Mouse (Mus musculus) erythroblast, embryonic 14.5 days (primary cell): Measurements from ENCODE around the gene Oxct2b. TPM values are rescaled to one million over a fixed set of nuclear protein-coding genes. Genes with fewer than 3 reads are reported as not detected.

Source experiments
- H3K27me3 ChIP-seq: 2 replicates; pipeline ENCODE4 v1.6.1; 2012; ENCODE audit warnings: inconsistent platforms; ENCODE audit not compliant: control insufficient read depth
- H3K36me3 ChIP-seq: 2 replicates; pipeline ENCODE4 v1.6.1; 2012; ENCODE audit warnings: mild to moderate bottlenecking, inconsistent platforms; ENCODE audit not compliant: control insufficient read depth
- H3K4me1 ChIP-seq: 2 replicates; pipeline ENCODE4 v1.6.1; 2012; ENCODE audit warnings: inconsistent platforms; ENCODE audit not compliant: control insufficient read depth
- H3K4me3 ChIP-seq: replicated peaks from 2 replicates; pipeline ENCODE3; 2012; ENCODE audit warnings: moderate library complexity, mild to moderate bottlenecking, inconsistent platforms
- H3K9me3 ChIP-seq: 2 replicates; pipeline ENCODE4 v1.6.1; 2012; ENCODE audit warnings: low read length, inconsistent platforms, mixed read lengths; ENCODE audit not compliant: control insufficient read depth
- GATA1 ChIP-seq: IDR thresholded peaks from 2 replicates; pipeline ENCODE4 v1.6.1; 2012; ENCODE audit warnings: low read length, inconsistent platforms, mixed read lengths
- TAL1 ChIP-seq: IDR thresholded peaks from 3 replicates; pipeline ENCODE4 v1.6.1; 2012; ENCODE audit warnings: low read length, inconsistent platforms, mixed read lengths
- polyA plus RNA-seq: library from polyadenylated mRNA; stranded (reverse); fragments of >175 nt; gene quantifications from 2 replicates; pipeline ENCODE4 v1.2.3, GENCODE M21; 2012

Gene Oxct2b
- polyA plus RNA-seq, result not detected in 2 replicates

DNA sequence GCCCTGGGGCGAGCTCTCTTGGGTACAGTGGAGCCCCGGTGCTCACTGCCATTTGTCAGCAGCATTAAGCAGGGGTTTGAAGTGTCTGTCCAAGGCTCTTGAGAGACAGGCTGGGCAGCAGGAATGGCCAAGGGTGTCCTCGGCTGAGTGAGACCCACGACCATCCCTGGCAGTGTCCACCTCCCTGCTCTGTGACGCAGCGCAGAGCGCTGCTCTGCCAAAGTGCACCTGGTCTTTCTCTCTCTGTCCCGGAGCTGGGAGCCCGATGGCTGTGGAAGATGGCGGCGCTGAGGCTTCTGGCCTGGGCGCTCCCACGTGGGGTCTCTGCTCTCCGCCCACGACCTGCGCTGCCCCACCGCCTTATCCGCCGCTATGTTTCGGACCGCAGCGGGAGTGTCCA lies at the start of gene Oxct2b:
Oxct2b (plus strand) TSS at position 256 of the 400 bp plus-strand sequence.
- Histone ChIP-seq H3K9me3 (no peaks in the 10 kb centered on the region; the same call in 1 of the 2 replicates), H3K27me3 (peaks cover 21% of the 10 kb centered on the region), H3K4me3 (no peak within 1 kb of the TSS), H3K4me1 (no peaks in the 10 kb centered on the region), H3K36me3 (no peaks in the 10 kb centered on the region)
- TF ChIP-seq GATA1 (no peak), TAL1 (no peak)

DNA sequence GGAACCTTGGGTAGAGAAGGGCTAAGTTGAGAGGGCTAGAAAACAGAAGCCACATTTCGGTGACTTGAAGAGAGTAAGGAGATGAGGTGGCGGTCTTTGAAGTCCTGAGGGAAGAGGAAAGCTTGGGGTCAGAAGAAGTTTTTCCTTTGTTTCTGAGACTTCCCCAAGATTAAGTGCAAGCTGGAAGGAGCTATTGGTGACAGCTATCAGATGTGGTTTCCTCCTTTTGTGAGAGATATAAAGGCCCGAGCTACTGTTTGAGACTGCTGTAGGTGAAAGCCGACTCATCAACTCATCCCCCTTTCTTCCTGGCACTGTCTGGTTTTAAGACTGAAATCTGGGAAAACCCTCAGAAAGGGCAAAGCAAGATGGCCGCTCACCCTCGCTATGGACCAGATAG lies 47.4 kb upstream of the Oxct2b start:
- no peaks in the 10 kb centered on the region for H3K9me3 ChIP-seq
- H3K36me3 ChIP-seq, result no peaks in the 10 kb centered on the region
- peaks cover 23% of the 10 kb centered on the region for H3K27me3 ChIP-seq
- peaks cover 4% of the 10 kb centered on the region for H3K4me1 ChIP-seq
- TF ChIP-seq GATA1 (no peak), TAL1 (no peak)
- no peak overlapping the region for H3K4me3 ChIP-seq

DNA sequence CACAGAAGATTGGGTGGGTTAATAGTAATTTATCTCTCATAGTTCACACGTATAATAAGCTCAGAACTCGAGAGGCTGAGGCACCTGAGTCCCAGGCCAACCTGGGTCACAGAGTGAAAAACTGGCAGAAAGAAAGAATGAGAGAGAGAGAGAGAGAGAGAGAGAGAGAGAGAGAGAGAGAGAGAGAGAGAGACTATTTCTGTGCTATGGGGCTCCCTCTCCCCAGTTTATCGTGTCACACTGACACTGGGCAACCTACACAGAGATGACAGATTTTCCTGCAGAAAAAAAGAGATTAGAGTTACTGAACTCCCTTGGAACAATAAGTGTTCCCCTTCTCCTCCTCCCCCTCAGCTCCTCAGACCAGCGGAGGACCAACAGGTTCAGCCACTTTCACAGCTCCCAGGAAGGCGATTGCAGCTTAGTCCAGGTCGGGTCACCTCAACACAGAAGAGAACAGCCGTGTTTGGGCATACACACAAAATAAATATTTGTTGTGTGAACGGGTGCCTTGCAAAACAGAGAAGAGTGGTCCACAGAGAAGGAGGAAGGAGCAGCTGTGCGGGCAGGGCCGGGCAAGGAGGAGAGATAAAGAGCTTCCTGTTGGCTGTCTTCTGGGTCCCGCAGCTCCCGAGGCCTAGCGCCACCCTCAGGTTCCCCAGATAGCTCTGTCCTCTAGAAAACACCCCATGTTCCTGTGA lies 44.6 kb upstream of the Oxct2b start:
- Histone ChIP-seq H3K27me3 (peaks cover 27% of the 10 kb centered on the region), H3K36me3 (no peaks in the 10 kb centered on the region), H3K4me1 (peaks cover 4% of the 10 kb centered on the region), H3K9me3 (no peaks in the 10 kb centered on the region), H3K4me3 (no peak overlapping the region)
- TF ChIP-seq TAL1 (no peak), GATA1 (no peak)

DNA sequence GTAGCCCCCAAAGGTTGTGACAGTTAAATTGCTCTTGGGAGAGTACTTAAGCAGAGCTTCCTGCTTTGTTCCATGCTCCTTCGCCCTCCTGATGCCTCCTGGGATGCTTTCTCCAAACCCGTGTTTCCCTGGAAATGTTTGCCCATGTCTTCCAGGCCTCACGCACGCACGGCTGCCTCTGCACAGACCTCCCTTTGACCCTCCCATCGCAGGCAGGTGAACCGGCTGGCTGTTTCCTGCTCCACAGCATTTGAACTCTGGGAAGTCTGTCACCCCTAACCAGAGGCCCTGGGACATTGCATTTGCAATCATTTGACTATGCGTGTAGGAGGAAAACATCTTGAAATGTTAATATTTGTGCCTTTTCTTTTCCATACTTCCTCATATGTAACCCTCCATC lies 39.1 kb upstream of the Oxct2b start:
- Histone ChIP-seq H3K36me3 (no peaks in the 10 kb centered on the region), H3K4me3 (no peak overlapping the region), H3K27me3 (peaks cover 10% of the 10 kb centered on the region), H3K9me3 (no peaks in the 10 kb centered on the region), H3K4me1 (peaks cover 13% of the 10 kb centered on the region)
- no peak for TF ChIP-seq GATA1
- no peak for TF ChIP-seq TAL1

DNA sequence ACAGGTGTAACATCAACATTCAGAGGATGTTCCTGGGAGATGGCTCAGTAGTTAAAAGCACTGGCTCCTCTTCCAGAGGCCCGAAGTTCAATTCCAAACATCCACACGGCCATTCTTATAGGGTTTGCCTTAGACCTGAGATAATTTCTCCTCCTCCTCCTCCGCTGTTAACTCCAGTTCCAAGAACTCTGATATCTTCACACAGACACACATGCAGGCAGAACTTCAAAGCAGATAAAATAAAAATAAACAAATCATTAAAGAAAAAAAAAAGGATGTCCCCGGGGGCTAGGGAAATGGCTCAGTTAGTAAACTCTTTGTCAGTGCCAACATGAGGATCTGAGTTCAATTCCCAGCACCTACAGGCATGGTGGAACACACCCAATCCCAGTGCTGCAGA lies 37.8 kb upstream of the Oxct2b start:
- Histone ChIP-seq H3K27me3 (peaks cover 10% of the 10 kb centered on the region), H3K36me3 (no peaks in the 10 kb centered on the region), H3K9me3 (no peaks in the 10 kb centered on the region), H3K4me3 (no peak overlapping the region), H3K4me1 (peaks cover 13% of the 10 kb centered on the region)
- TF ChIP-seq TAL1, result no peak
- TF ChIP-seq GATA1, result no peak

DNA sequence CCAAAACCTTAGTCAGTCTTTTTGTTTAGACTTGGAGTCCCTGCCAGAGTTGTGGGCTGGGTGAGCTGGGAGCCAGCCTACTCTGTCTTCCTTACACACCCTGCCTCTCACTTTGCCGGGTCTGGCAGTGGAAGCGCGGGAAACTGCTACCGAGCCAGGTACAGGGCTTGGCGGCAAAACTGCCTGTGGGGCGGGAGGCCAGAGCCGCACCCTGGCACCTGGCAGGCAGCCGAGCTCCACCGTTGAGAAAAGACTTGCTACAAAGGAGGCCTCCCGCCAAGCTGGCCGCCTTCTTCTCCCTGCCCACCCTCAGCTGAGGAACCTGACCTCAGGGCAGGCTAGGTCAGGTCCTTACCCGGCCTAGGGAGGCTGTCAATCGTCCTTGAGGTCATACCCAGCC lies 35.3 kb upstream of the Oxct2b start:
- Histone ChIP-seq H3K4me1 (peaks cover 13% of the 10 kb centered on the region), H3K9me3 (no peaks in the 10 kb centered on the region), H3K27me3 (peaks cover 6% of the 10 kb centered on the region), H3K4me3 (no peak overlapping the region), H3K36me3 (no peaks in the 10 kb centered on the region)
- TF ChIP-seq TAL1 (no peak), GATA1 (no peak)

DNA sequence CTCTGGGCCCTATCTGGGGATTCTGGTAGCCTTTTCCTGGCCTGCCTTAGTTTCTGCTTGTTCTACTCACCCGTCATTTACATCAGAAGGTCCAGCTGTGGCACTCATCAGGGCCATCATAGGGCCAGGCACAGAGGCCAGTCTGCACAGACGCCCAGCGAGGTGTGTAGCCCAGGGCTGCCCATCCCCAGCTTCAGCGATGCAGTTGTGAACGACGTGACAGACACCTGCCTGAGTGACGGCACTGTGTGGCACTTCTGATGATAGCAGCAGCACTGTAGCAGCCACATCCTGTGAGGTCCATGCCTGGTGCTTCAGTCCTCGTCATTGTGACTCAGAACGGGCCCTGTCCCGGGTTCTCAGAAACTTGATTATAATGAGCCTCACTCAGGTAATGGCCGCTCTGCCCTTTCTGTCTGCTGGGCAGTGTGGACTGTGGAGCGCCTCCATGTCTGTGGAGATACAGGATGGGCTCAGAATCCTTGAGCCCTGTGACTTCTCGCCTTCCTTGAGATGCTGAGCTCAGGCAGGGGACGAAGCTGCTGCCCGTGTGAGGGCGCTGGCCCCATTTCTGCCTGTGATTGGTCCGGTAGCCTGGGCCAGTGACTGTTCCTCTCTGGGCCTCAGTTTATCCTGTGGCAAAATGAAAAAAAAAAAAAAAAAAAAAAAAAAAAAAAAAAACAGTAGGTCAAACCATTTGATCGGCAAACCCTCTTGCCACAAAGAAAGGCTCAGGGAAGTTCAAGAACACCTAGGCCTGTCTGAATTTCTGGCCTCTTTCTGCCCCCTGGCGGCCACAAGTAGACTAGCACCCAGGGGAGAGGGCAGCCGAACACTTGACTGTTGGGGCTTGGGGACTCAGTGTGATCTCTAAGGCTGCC lies 33.5 kb upstream of the Oxct2b start:
- Histone ChIP-seq H3K9me3 (no peaks in the 10 kb centered on the region), H3K36me3 (no peaks in the 10 kb centered on the region), H3K27me3 (peaks cover 6% of the 10 kb centered on the region), H3K4me3 (no peak overlapping the region), H3K4me1 (peaks cover 13% of the 10 kb centered on the region)
- TF ChIP-seq GATA1 (no peak), TAL1 (no peak)

DNA sequence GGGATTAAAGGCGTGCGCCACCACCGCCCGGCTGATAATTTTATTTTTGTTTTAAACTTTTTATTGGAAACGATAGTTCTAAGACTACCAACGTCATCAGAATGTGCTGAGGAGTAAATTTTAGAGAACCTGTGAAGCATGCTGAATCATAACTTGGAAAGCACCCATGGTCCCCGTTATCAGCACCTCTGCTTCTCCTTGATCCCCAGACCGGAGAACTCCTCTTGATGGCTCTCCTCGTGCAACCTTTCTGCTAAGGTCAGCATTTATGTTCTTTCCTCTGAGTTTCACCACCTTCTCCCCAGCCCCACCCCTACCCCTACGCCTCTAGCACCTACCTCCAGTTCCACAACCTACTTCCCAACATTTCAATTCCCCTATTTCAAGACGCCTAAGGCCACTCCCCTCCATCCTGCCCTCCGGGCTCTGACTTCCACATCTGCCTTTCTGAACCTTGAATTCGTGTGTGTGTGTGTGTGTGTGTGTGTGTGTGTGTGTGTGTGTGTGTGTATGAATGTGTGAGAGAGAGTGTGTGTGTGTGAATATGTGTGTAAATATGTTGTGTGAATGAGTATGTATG lies 32.7 kb upstream of the Oxct2b start:
- Histone ChIP-seq H3K4me1 (peaks cover 7% of the 10 kb centered on the region), H3K9me3 (no peaks in the 10 kb centered on the region), H3K27me3 (peaks cover 6% of the 10 kb centered on the region), H3K4me3 (no peak overlapping the region), H3K36me3 (no peaks in the 10 kb centered on the region)
- TF ChIP-seq GATA1 (no peak), TAL1 (no peak)

DNA sequence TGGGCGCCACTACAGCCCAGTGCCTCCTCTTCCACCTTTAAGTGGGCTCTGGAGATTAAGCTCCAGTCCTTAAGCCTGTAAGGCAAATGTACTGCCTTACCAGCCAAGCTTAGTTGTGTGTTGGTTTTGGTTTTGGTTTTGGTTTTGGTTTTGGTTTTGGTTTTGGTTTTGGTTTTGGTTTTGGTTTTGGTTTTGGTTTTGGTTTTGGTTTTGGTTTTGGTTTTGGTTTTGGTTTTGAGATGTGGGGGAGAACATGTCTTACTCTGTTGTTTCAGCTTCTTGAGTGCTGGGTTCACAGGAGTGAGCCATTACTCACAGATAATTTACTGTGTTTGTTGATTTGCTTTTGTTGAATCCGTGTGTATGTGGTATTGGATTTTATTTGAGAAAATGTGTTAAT lies 30.8 kb upstream of the Oxct2b start:
- TF ChIP-seq GATA1, result no peak
- TF ChIP-seq TAL1, result no peak
- no peak overlapping the region for H3K4me3 ChIP-seq
- H3K36me3 ChIP-seq, result no peaks in the 10 kb centered on the region
- H3K4me1 ChIP-seq, result no peaks in the 10 kb centered on the region; the same call in 1 of the 2 replicates
- no peaks in the 10 kb centered on the region for H3K9me3 ChIP-seq
- H3K27me3 ChIP-seq, result peaks cover 6% of the 10 kb centered on the region
